Mouse (Mus musculus): ENCODE results near the gene Etfb.

The Etfb gene

GRCm38 (mm10) chr7:43449811-43450210 is 5.9 kb downstream of the Etfb start:
- no peak for DNase-seq

- DNase-seq: no peak
Observed at GRCm38 (mm10) chr7:43451726-43452125, 7.8 kb downstream of the Etfb start.

GRCm38 (mm10) chr7:43452609-43453008 is 8.7 kb downstream of the Etfb start:
- peak in 1 of 2 experiments; percentile 59 for DNase-seq

- DNase-seq: peak; percentile 75 to 87
Observed at GRCm38 (mm10) chr7:43453599-43454355, 9.9 kb downstream of the Etfb start.

GRCm38 (mm10) chr7:43454371-43454770 is 10.5 kb downstream of the Etfb start:
- DNase-seq: peak; percentile 60 to 62

GRCm38 (mm10) chr7:43462851-43463250 is 19.0 kb downstream of the Etfb start, which contains the start of gene Vsig10l:
Vsig10l (plus strand) TSS chr7:43463151.
- DNase-seq: no peak

- peak; percentile 34 to 50 for DNase-seq
Observed at GRCm38 (mm10) chr7:43463976-43464375, 20.1 kb downstream of the Etfb start.

GRCm38 (mm10) chr7:43464864-43465343 is 21.0 kb downstream of the Etfb start:
- DNase-seq: peak; percentile 25 to 46

- peak; percentile 94 to 95 for DNase-seq
Observed at GRCm38 (mm10) chr7:43465344-43466098, 21.6 kb downstream of the Etfb start.

GRCm38 (mm10) chr7:43466099-43466694 is 22.3 kb downstream of the Etfb start:
- peak; percentile 83 to 95 for DNase-seq

- peak in 1 of 2 experiments; percentile 68 for DNase-seq
Observed at GRCm38 (mm10) chr7:43470373-43470772, 26.5 kb downstream of the Etfb start.

GRCm38 (mm10) chr7:43475706-43476105 is 31.8 kb downstream of the Etfb start:
- DNase-seq: peak in 1 of 2 experiments; percentile 50

- DNase-seq: no peak
Observed at GRCm38 (mm10) chr7:43476376-43476775, 32.5 kb downstream of the Etfb start.

- DNase-seq: no peak
Observed at GRCm38 (mm10) chr7:43481191-43481590, 37.3 kb downstream of the Etfb start.

- DNase-seq: peak in 1 of 2 experiments; percentile 45
Observed at GRCm38 (mm10) chr7:43482090-43482716, 38.3 kb downstream of the Etfb start.

- DNase-seq: peak in 1 of 2 experiments; percentile 38
Observed at GRCm38 (mm10) chr7:43483236-43483635, 39.4 kb downstream of the Etfb start.

- DNase-seq: no peak
Observed at GRCm38 (mm10) chr7:43488646-43489045, 44.8 kb downstream of the Etfb start.

- no peak for DNase-seq
Observed at GRCm38 (mm10) chr7:43489631-43490125, 45.8 kb downstream of the Etfb start, which contains the start of gene Iglon5. Iglon5 (minus strand) TSS chr7:43490075.

GRCm38 (mm10) chr7:43490182-43490584 is 46.3 kb downstream of the Etfb start:
- DNase-seq: peak in 1 of 2 experiments; percentile 36

- no peak for DNase-seq
Observed at GRCm38 (mm10) chr7:43490861-43491260, 47.0 kb downstream of the Etfb start.

- DNase-seq: peak; percentile 45 to 78
Observed at GRCm38 (mm10) chr7:43495343-43496021, 51.6 kb downstream of the Etfb start.

Measured in kidney, postnatal 36 days (tissue).